Mouse (Mus musculus) CD8-positive naive resting alpha-beta T cell, adult 57 days (primary cell): ENCODE measurements around the gene Dctpp1. TPM values are rescaled to one million over a fixed set of nuclear protein-coding genes. Genes with fewer than 3 reads are reported as not detected.

ENCODE experiments used
- total RNA-seq: library from RNA; stranded (reverse); gene quantifications from one replicate; pipeline ENCODE4 v1.2.4, GENCODE M21; 2023

The Dctpp1 gene
- total RNA-seq = 20.0 TPM

GRCm38 (mm10) chr7:127260309-127261111 is at the start of gene Dctpp1:
TSS of gene Dctpp1 (minus strand) at chr7:127260709.

GRCm38 (mm10) chr7:127296098-127296497 is 35.6 kb upstream of the Dctpp1 start, which contains the start of gene Itgal:
TSS of gene Itgal (plus strand) at chr7:127296260.

GRCm38 (mm10) chr7:127273925-127274789 is 13.6 kb upstream of the Dctpp1 start, which contains the start of gene Sephs2:
TSS of gene Sephs2 (minus strand) at chr7:127274055.

DNA sequence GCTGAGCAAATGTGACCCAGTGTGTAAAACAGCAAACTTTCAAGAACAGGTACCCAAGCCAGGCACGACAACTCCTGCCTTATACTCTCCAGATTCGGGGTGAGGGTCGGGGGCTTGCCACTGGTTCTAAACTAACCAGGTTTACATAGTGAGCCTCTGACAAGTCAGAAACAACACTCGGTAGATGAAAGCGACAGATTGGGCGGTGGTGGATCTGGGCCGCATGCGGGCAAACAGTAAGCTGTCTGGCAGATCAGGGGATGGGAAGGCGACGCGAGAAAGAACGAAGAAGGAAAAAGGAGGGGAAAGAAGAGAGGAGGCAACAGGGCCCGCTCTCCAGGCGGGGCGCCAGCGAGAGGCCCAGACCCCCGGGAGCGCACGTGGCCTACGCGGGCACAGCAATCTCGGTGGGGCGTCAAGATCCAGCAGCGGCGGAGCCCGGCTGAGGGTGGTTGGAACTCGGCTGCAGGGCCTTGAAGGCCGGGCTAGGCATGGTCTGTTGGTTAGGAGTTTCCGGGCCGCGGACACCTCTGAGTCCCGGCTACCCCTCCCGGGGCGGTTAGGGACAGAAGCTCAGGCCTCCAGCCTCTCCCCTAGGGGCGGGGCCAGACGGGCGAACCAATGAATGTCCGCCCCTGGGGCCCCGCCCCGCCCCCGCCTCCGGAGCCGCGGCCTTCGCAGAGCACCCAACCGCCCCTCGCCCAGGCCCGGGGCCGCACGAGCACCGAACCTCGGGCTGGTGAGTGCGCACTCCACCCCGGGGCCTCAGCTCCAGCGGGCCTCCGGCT is 16.4 kb downstream of the Dctpp1 start, which contains the start of gene Zfp771:
TSS of gene Zfp771 (plus strand) at position 405 of the 788 bp plus-strand sequence.

DNA sequence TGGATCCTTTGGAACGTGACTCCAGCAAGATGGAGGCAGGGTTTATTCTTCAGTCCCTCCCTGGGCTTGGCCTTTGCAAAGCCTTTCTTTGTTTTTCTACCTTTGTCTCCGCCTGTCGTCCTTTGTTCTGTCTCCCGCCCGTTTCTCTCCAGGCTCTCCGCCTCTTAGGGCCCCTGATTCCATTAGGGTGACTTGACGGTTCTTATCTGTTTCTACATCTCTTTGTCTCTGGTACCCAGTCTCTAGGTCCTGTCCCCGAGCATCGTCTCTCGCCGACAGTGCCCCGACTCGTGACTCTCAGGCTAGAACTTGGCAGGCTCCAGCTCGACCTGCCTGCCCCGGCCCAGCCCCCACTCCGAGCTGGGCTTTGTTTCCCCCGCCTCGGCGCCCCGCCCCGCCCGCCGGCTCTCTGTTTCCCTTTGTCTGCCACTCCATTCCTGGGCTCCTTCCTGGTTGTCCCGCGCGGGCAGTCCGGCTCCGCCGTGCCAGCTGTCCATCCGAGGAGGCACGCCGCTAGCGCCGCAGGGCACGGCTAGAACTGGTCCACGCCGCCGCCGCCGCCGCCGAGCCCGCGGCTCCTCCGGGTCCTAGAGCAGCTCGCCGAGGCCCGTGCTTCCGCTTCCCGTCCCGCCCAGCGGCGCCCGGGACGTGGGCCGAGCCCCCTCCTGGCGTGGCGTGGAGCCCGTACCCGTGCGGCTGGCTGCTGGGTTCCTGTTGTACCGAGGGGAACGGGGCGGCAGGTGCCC is 27.7 kb downstream of the Dctpp1 start, which contains the start of the genes Zfp553 and Sept1:
TSS of gene Zfp553 (plus strand) at position 440 of the 746 bp plus-strand sequence.
TSS of gene Sept1 (minus strand) at position 509 of the 746 bp plus-strand sequence.

GRCm38 (mm10) chr7:127208553-127209438 is 51.7 kb downstream of the Dctpp1 start, which contains the start of gene Mylpf:
TSS of gene Mylpf (plus strand) at chr7:127208890.

GRCm38 (mm10) chr7:127208295-127208552 is 52.3 kb downstream of the Dctpp1 start, which contains the start of gene Tbc1d10b:
TSS of gene Tbc1d10b (minus strand) at chr7:127208468.

Other genes starting within 250 kb of the Dctpp1 start
- 25.6 TPM for gene Mvp, start 246.1 kb downstream of the Dctpp1 start, total RNA-seq
- not detected for gene Pagr1b, start 244.2 kb downstream of the Dctpp1 start, total RNA-seq
- gene Pagr1a, start 243.4 kb downstream of the Dctpp1 start, total RNA-seq = 3.0 TPM
- gene Gm42742, start 239.6 kb downstream of the Dctpp1 start, total RNA-seq = 43.4 TPM
- gene Prrt2, start 239.5 kb downstream of the Dctpp1 start, total RNA-seq = 2.1 TPM
- gene Maz, start 233.7 kb downstream of the Dctpp1 start, total RNA-seq = 202 TPM
- gene Kif22, start 218.2 kb downstream of the Dctpp1 start, total RNA-seq = 2.7 TPM
- gene Zg16, start 173.4 kb downstream of the Dctpp1 start, total RNA-seq = 4.4 TPM
- 73.9 TPM for gene AI467606, start 169.3 kb downstream of the Dctpp1 start, total RNA-seq
- 37.4 TPM for gene Qprt, start 138.5 kb downstream of the Dctpp1 start, total RNA-seq
- gene Spn, start 122.9 kb downstream of the Dctpp1 start, total RNA-seq = 313 TPM
- gene Cd2bp2, start 64.7 kb downstream of the Dctpp1 start, total RNA-seq = 70.5 TPM
- 51.7 TPM for gene Tbc1d10b, start 52.2 kb downstream of the Dctpp1 start, total RNA-seq
- 24.1 TPM for gene Mylpf, start 51.8 kb downstream of the Dctpp1 start, total RNA-seq
- gene Zfp553, start 27.6 kb downstream of the Dctpp1 start, total RNA-seq = 9.8 TPM
- 581 TPM for gene Sept1, start 27.6 kb downstream of the Dctpp1 start, total RNA-seq
- gene Zfp771, start 16.4 kb downstream of the Dctpp1 start, total RNA-seq = 15.3 TPM
- gene Sephs2, start 13.3 kb upstream of the Dctpp1 start, total RNA-seq = 27.3 TPM
- 187 TPM for gene Itgal, start 35.6 kb upstream of the Dctpp1 start, total RNA-seq
- gene Zfp768, start 84.9 kb upstream of the Dctpp1 start, total RNA-seq = not detected
- gene Zfp747, start 115.3 kb upstream of the Dctpp1 start, total RNA-seq = 21.9 TPM
- 3.9 TPM for gene 9130019O22Rik, start 126.5 kb upstream of the Dctpp1 start, total RNA-seq
- 9.9 TPM for gene E430018J23Rik, start 132.9 kb upstream of the Dctpp1 start, total RNA-seq
- 10.4 TPM for gene Zfp764, start 146.1 kb upstream of the Dctpp1 start, total RNA-seq
- 16.1 TPM for gene Zfp688, start 161.4 kb upstream of the Dctpp1 start, total RNA-seq
- gene Zfp689, start 188.4 kb upstream of the Dctpp1 start, total RNA-seq = 6.5 TPM
- 102 TPM for gene Prr14, start 198.9 kb upstream of the Dctpp1 start, total RNA-seq
- 191 TPM for gene Fbrs, start 218.5 kb upstream of the Dctpp1 start, total RNA-seq